Mouse (Mus musculus): ENCODE results near the gene Nim1k.
A peak's percentile ranks its signal among the peaks of the same experiment; 100 is the strongest.
"Not testable (repeated sequence)": the region's sequence is repeated elsewhere in the genome, so short reads cannot be mapped to it uniquely, and the experiment has no call there.

The Nim1k gene

GRCm38 (mm10) chr13:119727608-119728387, 27.9 kb downstream of the Nim1k start:
- DNase-seq (ENCODE audit: low spot score in 2 of 2) = no peak

DNA sequence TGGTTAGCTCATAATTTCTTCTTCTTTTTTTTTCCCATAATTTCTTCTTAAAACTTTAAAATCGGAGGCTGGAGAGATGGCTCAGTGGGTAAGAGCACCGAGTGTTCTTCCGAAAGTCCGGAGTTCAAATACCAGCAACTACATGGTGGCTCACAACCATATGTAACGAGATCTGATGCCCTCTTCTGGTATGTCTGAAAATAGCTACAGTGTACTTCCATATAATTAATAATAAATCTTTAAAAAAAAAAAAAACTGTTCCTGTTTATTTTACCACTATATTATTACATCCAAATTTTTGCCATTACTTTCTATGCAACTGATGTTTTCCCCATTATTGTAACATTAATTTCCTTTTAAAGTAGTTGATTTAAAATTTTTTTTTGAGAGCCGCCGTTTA, 31.1 kb downstream of the Nim1k start:
- DNase-seq (ENCODE audit: low spot score in 2 of 2) = no peak

DNA sequence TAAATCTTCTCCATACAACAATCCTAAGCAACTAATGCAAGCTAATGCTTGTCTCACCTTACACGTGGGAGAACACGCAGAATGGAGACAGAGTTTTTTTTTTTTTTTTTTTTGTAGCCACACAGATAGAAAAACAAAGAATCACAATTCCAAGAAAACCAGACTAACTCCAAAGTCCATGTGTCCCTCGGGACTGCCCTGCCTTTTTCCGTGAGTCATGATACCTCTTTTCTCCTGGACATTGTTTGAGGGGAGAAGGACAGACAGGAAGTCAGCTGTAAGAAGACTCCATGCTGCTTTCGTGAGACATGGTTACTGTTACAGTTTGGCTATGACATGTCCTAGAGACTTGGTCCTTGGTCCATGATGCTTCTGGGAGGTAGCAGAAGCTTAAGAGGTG, 32.3 kb downstream of the Nim1k start:
- no peak for DNase-seq (ENCODE audit: low spot score in 2 of 2)

GRCm38 (mm10) chr13:119722447-119722846, 33.2 kb downstream of the Nim1k start:
- DNase-seq (ENCODE audit: low spot score in 2 of 2) = no peak

DNA sequence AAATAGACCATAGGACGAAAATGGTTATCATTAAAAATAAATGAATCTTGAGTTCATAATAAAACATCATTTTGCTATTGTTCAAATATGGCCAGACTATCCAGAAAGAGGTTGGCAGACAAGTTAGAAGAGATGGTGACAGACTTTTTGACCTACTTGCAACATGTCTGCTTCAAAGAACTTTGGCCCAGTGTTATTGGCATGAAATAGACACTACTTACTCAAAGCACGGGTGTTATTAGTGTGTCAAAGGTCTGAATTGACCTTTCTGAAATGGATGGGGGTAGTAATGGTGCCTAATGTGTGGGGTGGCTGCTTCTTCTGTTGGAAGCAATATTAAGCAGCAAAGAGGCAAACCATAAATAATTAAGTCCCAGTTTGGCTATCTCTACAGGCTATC, 39.6 kb downstream of the Nim1k start:
- DNase-seq (ENCODE audit: low spot score in 2 of 2) = no peak

DNA sequence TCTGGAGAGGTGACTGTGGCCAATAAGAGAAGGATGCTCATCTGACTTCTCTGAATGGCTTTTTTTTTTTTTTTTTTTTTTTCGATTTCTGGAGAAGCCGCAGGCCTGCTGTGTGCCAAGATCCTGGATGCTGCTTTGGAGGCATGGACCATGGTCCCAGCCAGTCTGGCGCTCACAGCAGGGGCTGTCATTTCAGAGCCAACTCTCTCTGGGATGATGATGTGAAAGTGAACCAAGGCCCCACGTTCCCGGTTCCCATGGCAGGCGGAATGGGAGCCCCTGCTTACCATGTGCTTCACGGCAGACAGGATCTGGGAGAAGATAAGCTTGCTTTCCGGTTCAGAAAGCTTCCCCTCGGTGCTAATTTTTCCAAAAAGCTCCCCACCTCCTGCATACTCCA, 41.9 kb downstream of the Nim1k start:
- no peak for DNase-seq (ENCODE audit: low spot score in 2 of 2)

- no peak for DNase-seq (ENCODE audit: low spot score in 2 of 2)
Observed at GRCm38 (mm10) chr13:119713107-119713787, 42.4 kb downstream of the Nim1k start.

GRCm38 (mm10) chr13:119712463-119712862, 43.2 kb downstream of the Nim1k start:
- no peak for DNase-seq (ENCODE audit: low spot score in 2 of 2)

GRCm38 (mm10) chr13:119710268-119710610, 45.4 kb downstream of the Nim1k start:
- no peak for DNase-seq (ENCODE audit: low spot score in 2 of 2)

GRCm38 (mm10) chr13:119709388-119710267, 46.1 kb downstream of the Nim1k start:
- no peak for DNase-seq (ENCODE audit: low spot score in 2 of 2)

GRCm38 (mm10) chr13:119708941-119709340, 46.7 kb downstream of the Nim1k start:
- no peak for DNase-seq (ENCODE audit: low spot score in 2 of 2)

DNA sequence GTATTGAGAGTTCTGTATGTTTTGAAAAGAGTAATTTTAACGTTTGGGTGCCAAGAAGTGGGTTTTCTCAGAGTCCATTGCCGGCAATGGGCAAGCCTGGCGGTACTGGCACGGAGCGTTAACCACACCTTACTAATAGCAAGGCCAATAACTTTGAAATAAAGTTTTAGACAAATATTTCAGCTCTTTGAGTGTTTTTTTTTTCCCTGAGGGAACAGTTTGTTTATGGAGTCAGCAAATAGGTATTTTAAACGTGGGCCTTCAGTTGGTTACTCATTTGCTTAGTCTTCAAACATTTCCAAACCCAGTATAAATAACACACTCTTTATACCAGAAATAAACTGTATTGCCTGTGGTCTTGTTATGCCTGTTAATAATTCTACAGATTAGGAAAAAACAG, 47.8 kb downstream of the Nim1k start:
- DNase-seq (ENCODE audit: low spot score in 2 of 2) = no peak

GRCm38 (mm10) chr13:119706953-119707352, 48.7 kb downstream of the Nim1k start:
- no peak for DNase-seq (ENCODE audit: low spot score in 2 of 2)

GRCm38 (mm10) chr13:119706278-119706880, 49.3 kb downstream of the Nim1k start:
- DNase-seq (ENCODE audit: low spot score in 2 of 2) = not testable (repeated sequence)

DNA sequence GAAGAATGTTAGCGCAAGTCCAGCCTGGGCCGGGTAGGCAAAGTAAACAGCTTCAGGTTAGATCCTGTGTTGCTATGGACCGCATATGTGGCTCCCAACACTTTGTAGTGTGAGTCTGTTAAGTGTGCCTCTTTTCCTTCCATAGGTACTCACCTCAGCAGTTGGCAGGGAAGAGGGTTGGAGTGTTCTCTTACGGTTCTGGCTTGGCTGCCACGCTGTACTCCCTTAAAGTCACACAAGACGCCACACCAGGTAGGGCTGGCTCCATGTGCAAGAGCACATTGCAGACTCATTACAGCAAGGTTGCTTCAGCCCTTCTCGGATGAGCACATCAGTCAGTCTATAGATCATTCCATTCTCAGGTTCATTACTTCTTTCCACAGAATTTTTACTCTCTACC, 51.4 kb downstream of the Nim1k start:
- DNase-seq (ENCODE audit: low spot score in 2 of 2) = no peak

DNA sequence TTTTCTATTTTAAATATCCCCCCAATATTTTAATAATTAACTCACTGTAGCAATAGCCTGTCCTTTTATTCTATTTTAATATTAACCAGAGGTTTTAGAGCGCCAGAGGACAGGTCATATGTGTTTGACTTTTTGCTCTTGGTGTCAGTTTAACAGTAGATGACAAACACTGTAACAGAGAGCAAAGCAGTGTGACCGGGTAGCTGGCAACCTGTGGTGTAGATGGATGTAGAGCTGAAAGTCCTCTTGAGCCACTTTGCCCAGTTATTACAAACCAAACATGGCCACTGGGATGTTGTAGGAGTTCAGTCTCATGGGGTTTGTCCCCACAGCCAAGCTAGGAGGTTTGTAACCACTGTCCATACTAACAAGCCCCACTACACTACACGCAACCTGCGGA, 57.2 kb downstream of the Nim1k start:
- DNase-seq (ENCODE audit: low spot score in 2 of 2) = no peak

DNA sequence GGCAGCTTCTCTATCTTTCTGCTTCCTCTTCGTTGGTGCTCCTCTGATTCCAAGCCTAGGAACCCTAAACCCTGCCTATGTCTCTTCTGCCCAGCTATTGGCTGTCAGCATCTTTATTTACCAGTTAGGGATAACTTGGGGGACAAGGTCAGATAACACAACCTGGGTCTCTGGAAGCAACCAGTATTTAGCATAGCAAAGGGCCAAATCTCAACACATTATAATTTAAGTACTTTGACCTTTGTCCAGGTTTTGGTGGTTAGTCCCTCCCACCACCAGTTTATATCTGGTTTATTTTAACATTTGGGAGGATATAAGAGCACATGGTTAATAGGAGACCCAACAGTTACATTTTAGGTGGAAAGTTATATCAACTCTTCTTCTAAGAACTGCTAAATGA, 59.2 kb downstream of the Nim1k start:
- DNase-seq (ENCODE audit: low spot score in 2 of 2) = no peak

DNA sequence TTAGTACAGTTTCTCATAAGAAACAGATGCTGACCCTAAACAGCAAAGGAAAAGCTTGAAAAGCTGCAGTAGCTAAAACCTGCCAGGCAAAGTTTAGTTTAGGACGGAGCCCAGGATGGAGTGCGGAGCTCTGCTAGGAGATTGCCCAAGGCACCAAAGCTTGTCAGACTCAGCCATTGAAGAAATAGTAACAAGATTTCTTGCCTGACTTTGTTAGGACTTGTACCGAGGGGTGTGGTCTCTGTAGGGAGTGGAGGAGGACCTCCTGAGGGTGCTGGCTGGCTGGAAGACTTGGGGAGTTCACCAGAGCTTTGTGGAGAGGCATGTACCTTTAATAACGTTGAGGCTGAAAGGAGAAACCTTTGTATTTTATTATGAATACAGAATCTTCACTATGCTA, 60.0 kb downstream of the Nim1k start:
- DNase-seq (ENCODE audit: low spot score in 2 of 2) = no peak

DNA sequence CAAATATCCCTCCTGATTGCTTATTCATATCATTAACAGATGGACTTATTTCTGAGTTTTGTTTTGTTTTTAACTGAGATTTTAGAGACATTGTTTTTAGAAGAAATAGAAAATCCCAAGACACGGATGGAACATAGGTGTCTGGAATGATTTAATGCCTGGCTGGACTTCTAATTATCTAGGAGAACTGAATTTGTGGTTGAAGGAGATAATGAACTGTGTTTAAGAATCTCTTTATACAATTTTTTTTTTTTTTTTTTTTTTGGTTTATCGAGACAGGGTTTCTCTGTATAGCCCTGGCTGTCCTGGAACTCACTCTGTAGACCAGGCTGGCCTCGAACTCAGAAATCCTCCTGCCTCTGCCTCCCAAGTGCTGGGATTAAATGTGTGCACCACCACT, 63.7 kb downstream of the Nim1k start:
- DNase-seq (ENCODE audit: low spot score in 2 of 2) = not testable (repeated sequence)

DNA sequence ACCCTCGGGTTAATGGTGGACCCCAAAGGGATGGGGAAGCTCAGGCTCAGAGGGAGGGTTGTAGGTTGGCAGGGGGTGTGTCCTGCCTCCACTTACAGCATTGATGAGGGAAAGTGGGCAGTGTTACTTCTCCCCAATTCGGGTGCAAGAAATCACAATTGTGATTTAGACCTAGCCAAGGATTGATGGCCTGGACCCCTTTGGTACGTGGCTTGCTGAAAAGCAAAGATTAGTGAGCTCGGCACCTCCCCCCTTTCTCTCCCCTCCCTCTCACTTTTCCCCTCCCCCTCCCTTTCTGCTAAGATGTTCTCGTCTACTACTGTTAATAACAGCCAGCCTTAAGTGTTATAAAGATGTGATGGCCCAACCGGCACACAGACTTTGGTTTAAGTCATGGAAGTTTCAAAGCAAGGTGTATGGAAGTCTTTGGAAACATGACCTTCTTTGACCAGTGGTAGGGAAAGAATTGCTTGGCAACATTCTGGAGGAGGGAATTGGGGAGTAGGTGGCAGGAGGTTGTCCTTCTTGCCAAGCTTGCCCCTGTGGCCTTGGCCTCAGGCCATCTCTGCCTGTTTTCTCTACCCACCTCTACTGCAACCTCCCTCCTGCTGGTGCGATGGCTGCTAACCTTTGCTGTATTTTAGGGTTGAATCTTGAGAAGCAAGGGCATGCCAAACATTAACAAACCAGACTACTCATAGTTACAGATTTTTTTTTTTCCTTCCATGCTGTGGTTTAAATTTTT, 64.6 kb downstream of the Nim1k start:
- no peak for DNase-seq (ENCODE audit: low spot score in 2 of 2)

DNA sequence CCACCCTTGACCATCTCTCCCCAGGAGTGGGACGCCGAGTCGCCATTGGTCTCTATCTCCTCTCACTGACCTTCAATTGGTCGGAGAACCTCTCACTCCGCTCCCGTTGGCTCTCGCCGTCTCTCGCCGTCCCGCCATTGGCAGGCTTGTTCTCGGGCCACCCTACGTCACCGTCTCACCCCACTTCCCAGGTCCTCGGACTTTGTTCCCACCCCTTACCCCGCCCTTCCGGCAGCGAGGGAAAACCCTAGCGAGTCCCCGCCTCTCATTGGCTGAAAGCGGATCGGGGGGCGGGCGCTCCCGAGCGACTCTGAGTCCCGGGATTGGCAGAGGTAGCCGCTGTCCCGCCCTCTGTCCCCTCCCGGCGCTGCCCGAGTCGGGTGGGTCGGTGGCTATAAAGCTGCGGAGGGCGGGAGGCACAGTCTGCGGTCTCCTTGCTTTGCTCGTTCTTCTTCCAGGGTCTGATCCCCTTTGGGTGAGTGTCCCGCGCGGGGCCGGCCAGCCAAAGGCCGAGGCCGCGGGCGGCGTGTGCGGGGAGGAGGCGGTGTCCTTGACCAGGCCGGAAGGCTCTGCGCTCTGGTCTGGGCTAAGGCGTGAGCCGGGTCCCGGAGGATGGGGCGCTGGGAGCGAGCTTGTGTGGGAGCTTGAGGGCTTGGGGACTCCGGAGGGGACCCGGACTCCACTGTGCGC, 65.5 kb downstream of the Nim1k start, which contains the start of gene Hmgcs1:
Gene Hmgcs1 (plus strand): TSS at position 341 of the 690 bp plus-strand sequence.
- peak; percentile 94 to 98 for DNase-seq (ENCODE audit: low spot score in 2 of 2)

Data from spleen, postnatal 10 days (tissue).